Mouse (Mus musculus) brain, embryonic 14.5 days (tissue): ENCODE data around the gene Trim27.

Source experiments
- CTCF ChIP-seq: fragments of 200-500 bp; IDR thresholded peaks from 2 replicates; pipeline ENCODE4 v1.5.1; 2012; ENCODE audit warnings: inconsistent platforms, mild to moderate bottlenecking, moderate library complexity, borderline replicate concordance; ENCODE audit not compliant: insufficient read depth, insufficient read length; ENCODE audit errors: extremely low read depth
- POLR2A ChIP-seq: fragments of 200-500 bp; IDR thresholded peaks from 2 replicates; pipeline ENCODE4 v1.6.1; 2012; ENCODE audit warnings: mild to moderate bottlenecking, inconsistent platforms, borderline replicate concordance; ENCODE audit not compliant: poor library complexity, insufficient read depth, insufficient read length, severe bottlenecking; ENCODE audit errors: extremely low read depth

GRCm38 (mm10) chr13:21168371-21169011, 10.8 kb upstream of the Trim27 start:
- TF ChIP-seq CTCF (no peak), POLR2A (no peak)
